Mouse (Mus musculus): ENCODE data around the gene Dennd1b. TPM values are rescaled to one million over a fixed set of nuclear protein-coding genes. Genes with fewer than 3 reads are reported as not detected.

The Dennd1b gene
- polyA plus RNA-seq, 1 experiment from 2014 or later, result 13.5 TPM

DNA sequence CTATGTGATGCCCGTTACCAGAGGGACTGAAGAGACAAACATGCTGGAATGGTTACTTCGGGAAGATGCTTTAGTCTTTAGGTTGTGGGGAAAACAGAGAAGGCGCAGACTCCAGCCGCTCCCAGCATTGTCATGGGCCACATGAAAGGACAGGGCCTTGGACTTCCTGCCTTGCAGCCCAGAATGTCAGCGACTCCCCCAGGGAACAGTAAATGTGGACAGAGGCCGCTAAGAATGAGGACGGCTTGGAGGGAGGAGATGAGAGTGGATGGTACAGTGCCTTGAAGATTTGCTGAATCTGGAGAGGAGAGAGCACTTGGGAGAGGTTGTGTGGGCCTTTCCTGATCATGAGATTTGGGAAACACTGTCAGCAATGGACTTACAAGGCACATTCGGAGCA is 252.1 kb downstream of the Dennd1b start:
- Histone ChIP-seq H3K4me2 (ENCODE audit: low read depth, low read length, severe bottlenecking) (no peak overlapping the region), H3K27me3 (ENCODE audit: control insufficient read depth, insufficient read depth, low read length) (no peaks in the 10 kb centered on the region), H3K27ac (ENCODE audit: low read depth, low read length) (no peak overlapping the region), H3K9ac (ENCODE audit: low read length) (no peak overlapping the region), H3K9me3 (ENCODE audit: control insufficient read depth, low read length) (no peaks in the 10 kb centered on the region), H3K4me1 (replicated peaks; ENCODE audit: control insufficient read depth, insufficient read depth, low read length) (no peaks in the 10 kb centered on the region; the same call in 1 of the 2 replicates), H3K36me3 (ENCODE audit: control insufficient read depth, insufficient read depth, low read length) (no peaks in the 10 kb centered on the region), H3K4me3 (ENCODE audit: low read depth, low read length) (no peak overlapping the region)
- ATAC-seq (replicated peaks; ENCODE audit: low FRiP score) (no peak), DNase-seq (ENCODE audit: low spot score) (no peak)
- WGBS, result 67% methylated on average over 8 of the region's 8 CpGs

DNA sequence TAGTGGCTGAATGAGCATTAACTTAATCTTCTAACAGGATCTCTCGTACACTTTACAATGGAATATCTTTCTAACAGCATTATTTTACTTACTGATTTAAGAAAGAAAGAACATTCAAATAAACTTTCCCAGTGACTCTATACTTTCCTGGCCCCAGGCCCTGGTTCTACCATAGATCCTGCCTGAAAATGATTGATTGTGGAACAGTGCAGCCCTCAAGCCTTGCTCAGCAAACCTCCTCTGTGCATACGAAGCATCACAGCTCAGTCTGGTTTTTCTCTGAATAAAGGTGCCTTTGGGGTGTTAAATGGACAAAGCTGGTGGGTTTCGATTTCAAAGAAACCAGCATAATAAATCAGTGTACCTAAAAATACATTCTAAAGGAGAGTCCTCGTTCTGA is 260.6 kb downstream of the Dennd1b start:
- ATAC-seq (replicated peaks; ENCODE audit: low FRiP score) (no peak), DNase-seq (ENCODE audit: low spot score) (no peak)
- Histone ChIP-seq H3K4me2 (ENCODE audit: low read depth, low read length, severe bottlenecking) (no peak overlapping the region), H3K27ac (ENCODE audit: low read depth, low read length) (no peak overlapping the region), H3K4me1 (replicated peaks; ENCODE audit: control insufficient read depth, insufficient read depth, low read length) (no peaks in the 10 kb centered on the region), H3K27me3 (ENCODE audit: control insufficient read depth, insufficient read depth, low read length) (no peaks in the 10 kb centered on the region), H3K9ac (ENCODE audit: low read length) (no peak overlapping the region), H3K9me3 (ENCODE audit: control insufficient read depth, low read length) (no peaks in the 10 kb centered on the region), H3K36me3 (ENCODE audit: control insufficient read depth, insufficient read depth, low read length) (no peaks in the 10 kb centered on the region), H3K4me3 (ENCODE audit: low read depth, low read length) (no peak overlapping the region)
- WGBS, result 84% methylated on average over 4 of the region's 4 CpGs

DNA sequence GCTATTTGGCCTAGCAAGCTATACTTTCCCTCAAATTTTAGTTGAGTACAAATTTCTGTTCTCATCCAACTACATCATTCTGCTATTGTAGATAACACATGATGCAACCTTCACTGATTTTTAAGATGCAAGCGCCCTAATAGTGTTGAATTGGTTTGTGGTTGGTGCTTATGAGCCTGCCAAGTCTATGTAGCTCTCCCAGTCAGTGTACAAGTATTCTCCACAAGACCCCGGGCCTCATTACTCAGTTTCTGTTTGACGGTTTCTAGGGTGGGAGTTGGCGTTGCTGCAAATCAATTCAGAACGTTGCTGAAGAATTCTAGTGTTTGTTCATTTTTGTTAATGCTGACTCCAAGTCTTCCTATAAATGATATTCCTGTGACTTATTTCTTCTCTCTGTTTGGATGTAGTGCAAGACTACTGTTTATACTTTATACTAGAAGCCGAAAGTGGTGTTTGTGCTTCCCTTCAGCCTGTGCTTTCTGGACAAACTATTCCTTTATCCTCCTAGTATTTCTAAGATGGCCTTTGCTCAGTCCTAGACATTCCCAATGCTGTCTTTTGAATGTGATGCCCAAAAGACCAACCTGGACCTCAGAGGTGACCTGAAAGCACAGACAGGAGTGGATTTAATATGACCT is 261.2 kb downstream of the Dennd1b start:
- DNase-seq (ENCODE audit: low spot score), result no peak

More for the DNA sequence above, 261.2 kb downstream of the Dennd1b start:
- Histone ChIP-seq H3K27ac (ENCODE audit: low read depth, low read length) (no peak overlapping the region), H3K27me3 (ENCODE audit: control insufficient read depth, insufficient read depth, low read length) (no peaks in the 10 kb centered on the region), H3K36me3 (ENCODE audit: control insufficient read depth, insufficient read depth, low read length) (no peaks in the 10 kb centered on the region), H3K9me3 (ENCODE audit: control insufficient read depth, low read length) (no peaks in the 10 kb centered on the region), H3K4me3 (ENCODE audit: low read depth, low read length) (no peak overlapping the region), H3K9ac (ENCODE audit: low read length) (no peak overlapping the region), H3K4me1 (replicated peaks; ENCODE audit: control insufficient read depth, insufficient read depth, low read length) (no peaks in the 10 kb centered on the region), H3K4me2 (ENCODE audit: low read depth, low read length, severe bottlenecking) (no peak overlapping the region)
- no peak for ATAC-seq (replicated peaks; ENCODE audit: low FRiP score)
- 92% methylated on average over 6 of the region's 6 CpGs for WGBS

Other genes starting within 250 kb of the Dennd1b start
- 34.3 and 35.3 TPM in 2 replicates for gene Lhx9, start 114.9 kb upstream of the Dennd1b start, polyA plus RNA-seq (2014; fragmentation: Nextera tagmentation; extraction: Ambion mirVana)
- 44.3 and 47.7 TPM in 2 replicates for gene 2310009B15Rik, start 106.6 kb upstream of the Dennd1b start, polyA plus RNA-seq (2014; fragmentation: Nextera tagmentation; extraction: Ambion mirVana)